14 mouse cellular contexts compared by ENCODE assay signal in genomic region chr8:10989946-10990345, GRCm38 (mm10). TPM values are rescaled to one million over a fixed set of nuclear protein-coding genes. Genes with fewer than 3 reads are reported as not detected.
DNase-seq lines count a peak whose midpoint lies in the region; ATAC-seq lines count a peak whose summit lies in the region.
"Had no signal": no experiment of that assay in that cellular context is flagged by ENCODE, and none has a peak within 500 bp of the region (broad histone marks: within the 10 kb centered on the region; RNA-seq: fewer than 3 reads in every experiment).

No protein-coding gene starts in this region.

- no peaks in the 10 kb centered on the region for H3K27me3 ChIP-seq in midbrain, embryonic 12.5 days
- H3K27me3 ChIP-seq in midbrain, embryonic 16.5 days (ENCODE audit: control insufficient read depth, insufficient read depth, low read depth, low read length): no peaks in the 10 kb centered on the region
- no peaks in the 10 kb centered on the region for H3K27me3 ChIP-seq in forebrain, embryonic 11.5 days (ENCODE audit: control insufficient read depth, insufficient read depth, low read length)
- no peaks in the 10 kb centered on the region for H3K27me3 ChIP-seq in hindbrain, embryonic 13.5 days
- H3K27me3 ChIP-seq in midbrain, embryonic 14.5 days (ENCODE audit: control insufficient read depth, insufficient read depth, low read length): no peaks in the 10 kb centered on the region
- H3K27me3 ChIP-seq: embryonic facial prominence, embryonic 15.5 days; intestine, embryonic 15.5 days had no signal

- H3K9ac ChIP-seq in midbrain, embryonic 12.5 days (replicated peaks): 0 out of 2 replicates have a peak overlapping the region, but pooled peaks have one; percentile 31
- H3K9ac ChIP-seq in midbrain, embryonic 16.5 days (ENCODE audit: low read depth, low read length): no peak overlapping the region
- H3K9ac ChIP-seq in forebrain, embryonic 11.5 days (ENCODE audit: low read length): no peak overlapping the region; the same call in 1 of the 2 replicates
- peak overlapping the region; percentile 24; the same call in 1 of the 2 replicates for H3K9ac ChIP-seq in hindbrain, embryonic 13.5 days
- no peak overlapping the region for H3K9ac ChIP-seq in midbrain, embryonic 14.5 days (replicated peaks; ENCODE audit: low read length)
- H3K9ac ChIP-seq: embryonic facial prominence, embryonic 15.5 days had no signal

- H3K4me3 ChIP-seq in midbrain, embryonic 12.5 days: no peak overlapping the region
- H3K4me3 ChIP-seq in midbrain, embryonic 16.5 days (ENCODE audit: low read depth, low read length): no peak overlapping the region
- no peak overlapping the region for H3K4me3 ChIP-seq in forebrain, embryonic 11.5 days (ENCODE audit: low read depth, low read length)
- no peak overlapping the region for H3K4me3 ChIP-seq in hindbrain, embryonic 13.5 days
- H3K4me3 ChIP-seq in midbrain, embryonic 14.5 days (replicated peaks; ENCODE audit: low read depth, low read length): no peak overlapping the region
- H3K4me3 ChIP-seq: embryonic facial prominence, embryonic 15.5 days; heart, adult 2 months; intestine, embryonic 15.5 days; myocyte had no signal

- 51% methylated on average over 3 of the region's 3 CpGs for WGBS in midbrain, embryonic 12.5 days
- WGBS in midbrain, embryonic 16.5 days: 42% methylated on average over 3 of the region's 3 CpGs
- 46% methylated on average over 3 of the region's 3 CpGs for WGBS in forebrain, embryonic 11.5 days
- WGBS in hindbrain, embryonic 13.5 days: 42% methylated on average over 3 of the region's 3 CpGs
- WGBS in midbrain, embryonic 14.5 days: 30% methylated on average over 3 of the region's 3 CpGs

- H3K36me3 ChIP-seq in midbrain, embryonic 12.5 days: peaks cover 32% of the 10 kb centered on the region
- peaks cover 13% of the 10 kb centered on the region for H3K36me3 ChIP-seq in midbrain, embryonic 16.5 days (ENCODE audit: control insufficient read depth, insufficient read depth, low read length)
- no peaks in the 10 kb centered on the region; the same call in 1 of the 2 replicates for H3K36me3 ChIP-seq in forebrain, embryonic 11.5 days (ENCODE audit: control insufficient read depth, insufficient read depth, low read length)
- peaks cover 21% of the 10 kb centered on the region for H3K36me3 ChIP-seq in hindbrain, embryonic 13.5 days
- H3K36me3 ChIP-seq in midbrain, embryonic 14.5 days (ENCODE audit: control insufficient read depth, insufficient read depth, low read length): peaks cover 16% of the 10 kb centered on the region

- H3K4me1 ChIP-seq in midbrain, embryonic 12.5 days: peaks cover 40% of the 10 kb centered on the region
- peaks cover 42% of the 10 kb centered on the region for H3K4me1 ChIP-seq in midbrain, embryonic 16.5 days (ENCODE audit: control insufficient read depth, insufficient read depth, low read length)
- peaks cover 25% of the 10 kb centered on the region for H3K4me1 ChIP-seq in forebrain, embryonic 11.5 days (replicated peaks; ENCODE audit: control insufficient read depth, insufficient read depth, low read length)
- H3K4me1 ChIP-seq in hindbrain, embryonic 13.5 days (replicated peaks): peaks cover 52% of the 10 kb centered on the region
- H3K4me1 ChIP-seq in midbrain, embryonic 14.5 days (ENCODE audit: control insufficient read depth, insufficient read depth, low read length): peaks cover 37% of the 10 kb centered on the region

- peak; percentile 47; the same call in 1 of the 2 replicates for ATAC-seq in midbrain, embryonic 12.5 days (ENCODE audit: low FRiP score, low read depth)
- no peak for ATAC-seq in midbrain, embryonic 16.5 days
- ATAC-seq in forebrain, embryonic 11.5 days (replicated peaks; ENCODE audit: low FRiP score): no peak
- ATAC-seq in hindbrain, embryonic 13.5 days (ENCODE audit: low FRiP score): no peak
- peak; percentile 16; the same call in 1 of the 2 replicates for ATAC-seq in midbrain, embryonic 14.5 days (ENCODE audit: low FRiP score, low TSS enrichment)
- ATAC-seq in megakaryocyte-erythroid progenitor cell, adult 5-6 weeks (replicated peaks; ENCODE audit: low FRiP score, low TSS enrichment, poor library complexity, severe bottlenecking): no peak

- H3K27ac ChIP-seq in midbrain, embryonic 12.5 days (replicated peaks): peak overlapping the region; percentile 78
- H3K27ac ChIP-seq in midbrain, embryonic 16.5 days (ENCODE audit: low read length): no peak overlapping the region
- peak overlapping the region; percentile 54; the same call in 1 of the 2 replicates for H3K27ac ChIP-seq in forebrain, embryonic 11.5 days (ENCODE audit: low read depth, low read length)
- H3K27ac ChIP-seq in hindbrain, embryonic 13.5 days: peak overlapping the region; percentile 80
- peak overlapping the region; percentile 50 for H3K27ac ChIP-seq in midbrain, embryonic 14.5 days (replicated peaks; ENCODE audit: low read depth, low read length)
- H3K27ac ChIP-seq: heart, adult 2 months; intestine, embryonic 15.5 days had no signal

- peak overlapping the region; percentile 28 for H3K4me2 ChIP-seq in midbrain, embryonic 12.5 days (replicated peaks)
- H3K4me2 ChIP-seq in midbrain, embryonic 16.5 days (ENCODE audit: low read length): no peak overlapping the region
- no peak overlapping the region for H3K4me2 ChIP-seq in forebrain, embryonic 11.5 days (ENCODE audit: low read depth, low read length, severe bottlenecking)
- H3K4me2 ChIP-seq in hindbrain, embryonic 13.5 days: no peak overlapping the region
- 0 out of 2 replicates have a peak overlapping the region, but pooled peaks have one; percentile 8 for H3K4me2 ChIP-seq in midbrain, embryonic 14.5 days (ENCODE audit: low read length)
- H3K4me2 ChIP-seq: embryonic facial prominence, embryonic 15.5 days; intestine, embryonic 15.5 days had no signal

- no peak for DNase-seq in forebrain, embryonic 11.5 days (ENCODE audit: low spot score)
- peak; percentile 54 for DNase-seq in midbrain, embryonic 14.5 days
- DNase-seq in adipocyte (ENCODE audit: low spot score): no peak
- DNase-seq: cerebellum, adult 11 months; heart, adult 2 months; heart, postnatal 10 days; lung, postnatal 36 days had no signal

- 0 out of 2 replicates have a peak, but pooled peaks cover 3% of the 10 kb centered on the region for H3K9me3 ChIP-seq in midbrain, embryonic 12.5 days
- H3K9me3 ChIP-seq in midbrain, embryonic 16.5 days (replicated peaks; ENCODE audit: control insufficient read depth, low read length, poor library complexity, severe bottlenecking): no peaks in the 10 kb centered on the region
- no peaks in the 10 kb centered on the region for H3K9me3 ChIP-seq in forebrain, embryonic 11.5 days (ENCODE audit: control insufficient read depth, low read length)
- 0 out of 2 replicates have a peak, but pooled peaks cover 6% of the 10 kb centered on the region for H3K9me3 ChIP-seq in hindbrain, embryonic 13.5 days
- H3K9me3 ChIP-seq in midbrain, embryonic 14.5 days (ENCODE audit: control insufficient read depth, low read length): no peaks in the 10 kb centered on the region
- H3K9me3 ChIP-seq: embryonic facial prominence, embryonic 15.5 days; intestine, embryonic 15.5 days had no signal

RNA-seq across cellular contexts. Expression of gene Irs2, which starts 18.3 kb away (rescaled TPM):
- polyA plus RNA-seq in midbrain, embryonic 12.5 days (2016; fragmentation: Nextera tagmentation; extraction: Ambion mirVana): 7.9 and 10.0 TPM in 2 replicates
- polyA plus RNA-seq in midbrain, embryonic 16.5 days (2015; fragmentation: Nextera tagmentation; extraction: Ambion mirVana): 3.8 and 5.1 TPM in 2 replicates
- 6.6 and 7.7 TPM in 2 replicates for polyA plus RNA-seq in forebrain, embryonic 11.5 days (2014; fragmentation: Nextera tagmentation; extraction: Ambion mirVana)
- 4.5 and 4.6 TPM in 2 replicates for polyA plus RNA-seq in hindbrain, embryonic 13.5 days (2015; fragmentation: Nextera tagmentation; extraction: Ambion mirVana)
- 5.2 and 5.4 TPM in 2 replicates for polyA plus RNA-seq in midbrain, embryonic 14.5 days (2014; fragmentation: Nextera tagmentation; extraction: Ambion mirVana)
- total RNA-seq in megakaryocyte-erythroid progenitor cell, adult 5-6 weeks (2014; fragmentation: Nextera tagmentation): 11.8 and 12.7 TPM in 2 replicates
- total RNA-seq in megakaryocyte-erythroid progenitor cell, adult 5-6 weeks (2017): 4.3 and 6.5 TPM in 2 replicates

Comparison
In these comparisons a context has a peak if more than half of its experiments do, and no peak if none do; other contexts are left out.
1. ATAC-seq: peak in midbrain, embryonic 12.5 days (single experiment) and midbrain, embryonic 14.5 days (single experiment); none in midbrain, embryonic 16.5 days (single experiment), forebrain, embryonic 11.5 days (single experiment), hindbrain, embryonic 13.5 days (single experiment) and megakaryocyte-erythroid progenitor cell, adult 5-6 weeks (single experiment).
2. H3K4me2 ChIP-seq: peak in midbrain, embryonic 12.5 days (single experiment) and midbrain, embryonic 14.5 days (single experiment); none in midbrain, embryonic 16.5 days (single experiment), forebrain, embryonic 11.5 days (single experiment) and hindbrain, embryonic 13.5 days (single experiment).
3. H3K9ac ChIP-seq: peak in midbrain, embryonic 12.5 days (single experiment) and hindbrain, embryonic 13.5 days (single experiment); none in midbrain, embryonic 16.5 days (single experiment), forebrain, embryonic 11.5 days (single experiment) and midbrain, embryonic 14.5 days (single experiment).